16 mouse cellular contexts compared by ENCODE assay signal in genomic region chr17:84744256-84744655, GRCm38 (mm10).
"Had no signal": no experiment of that assay in that cellular context is flagged by ENCODE, and none has a peak within 500 bp of the region (broad histone marks: within the 10 kb centered on the region; RNA-seq: fewer than 3 reads in every experiment).

No protein-coding gene starts in this region.

- H3K27ac ChIP-seq: neural tube, embryonic 12.5 days; neural tube, embryonic 13.5 days; neural tube, embryonic 15.5 days; stomach, embryonic 15.5 days; stomach, postnatal 0 days had no signal

- H3K4me2 ChIP-seq: neural tube, embryonic 12.5 days; neural tube, embryonic 13.5 days; neural tube, embryonic 15.5 days; stomach, embryonic 15.5 days had no signal

- H3K4me3 ChIP-seq: neural tube, embryonic 12.5 days; neural tube, embryonic 13.5 days; neural tube, embryonic 15.5 days; stomach, embryonic 15.5 days had no signal

- H3K36me3 ChIP-seq: neural tube, embryonic 12.5 days; neural tube, embryonic 13.5 days; neural tube, embryonic 15.5 days; stomach, embryonic 15.5 days had no signal

- DNase-seq: right cerebral cortex, adult 18-20 months; right cerebral cortex, postnatal 14 days; right cerebral cortex, postnatal 25 days; right cerebral cortex, postnatal 4 days; spleen, adult 18-20 months; thymus, adult 18-20 months; thymus, adult 2 months; thymus, postnatal 14 days; thymus, postnatal 25 days; thymus, postnatal 36 days; thymus, postnatal 4 days had no signal

- H3K9me3 ChIP-seq: neural tube, embryonic 12.5 days; neural tube, embryonic 13.5 days; neural tube, embryonic 15.5 days; stomach, embryonic 15.5 days had no signal

- H3K27me3 ChIP-seq: neural tube, embryonic 12.5 days; neural tube, embryonic 13.5 days; neural tube, embryonic 15.5 days; stomach, embryonic 15.5 days had no signal

- H3K4me1 ChIP-seq: stomach, embryonic 15.5 days had no signal

- H3K9ac ChIP-seq: neural tube, embryonic 12.5 days; neural tube, embryonic 13.5 days; neural tube, embryonic 15.5 days; stomach, embryonic 15.5 days had no signal
